Mouse (Mus musculus) Patski (cell line): ENCODE measurements around the gene Irf2. TPM values are rescaled to one million over a fixed set of nuclear protein-coding genes. Genes with fewer than 3 reads are reported as not detected.

Experiments used
- ATAC-seq: fragments of 100-300 bp; one replicate; pipeline ENCODE4 v1.8.0; 2021
- CTCF ChIA-PET: fragments of 350-600 bp; sonication (Branson Sonifier 250); formaldehyde crosslinking; loops from one replicate; lab custom pipeline; 2022; ENCODE audit warnings: inconsistent platforms; lab: Charles Lee
- POLR2A ChIA-PET: fragments of 350-600 bp; sonication (Branson Sonifier 250); formaldehyde crosslinking; loops from one replicate; lab custom pipeline; 2022; ENCODE audit warnings: antibody characterized with exemption, inconsistent platforms; lab: Charles Lee
- DNase-seq: peaks from one replicate; pipeline ENCODE4 v3.0.0-alpha.2; 2011; ENCODE audit warnings: low read depth, low spot score
- H3K27me3 ChIP-seq: fragments of 371-371 bp; one replicate; pipeline ENCODE4 v1.5.1; 2021
- CTCF ChIP-seq: fragments of 100-300 bp; IDR thresholded peaks from one replicate; pipeline ENCODE4 v1.5.1; 2021
- in situ Hi-C: fragments of 300-500 bp; cut with MboI; formaldehyde crosslinking; loops from 3 replicates; pipeline ENCODE4 v1.11.1; 2018; ENCODE audit warnings: low pct_unique_long_range_greater_than_20kb, mixed read lengths
- polyA plus RNA-seq: library from polyadenylated mRNA; unstranded; gene quantifications from one replicate; pipeline ENCODE4 v1.2.3, GENCODE M21; 2021

Irf2 gene
- polyA plus RNA-seq, 1 experiment from 2014 or later: 36.5 TPM

DNA sequence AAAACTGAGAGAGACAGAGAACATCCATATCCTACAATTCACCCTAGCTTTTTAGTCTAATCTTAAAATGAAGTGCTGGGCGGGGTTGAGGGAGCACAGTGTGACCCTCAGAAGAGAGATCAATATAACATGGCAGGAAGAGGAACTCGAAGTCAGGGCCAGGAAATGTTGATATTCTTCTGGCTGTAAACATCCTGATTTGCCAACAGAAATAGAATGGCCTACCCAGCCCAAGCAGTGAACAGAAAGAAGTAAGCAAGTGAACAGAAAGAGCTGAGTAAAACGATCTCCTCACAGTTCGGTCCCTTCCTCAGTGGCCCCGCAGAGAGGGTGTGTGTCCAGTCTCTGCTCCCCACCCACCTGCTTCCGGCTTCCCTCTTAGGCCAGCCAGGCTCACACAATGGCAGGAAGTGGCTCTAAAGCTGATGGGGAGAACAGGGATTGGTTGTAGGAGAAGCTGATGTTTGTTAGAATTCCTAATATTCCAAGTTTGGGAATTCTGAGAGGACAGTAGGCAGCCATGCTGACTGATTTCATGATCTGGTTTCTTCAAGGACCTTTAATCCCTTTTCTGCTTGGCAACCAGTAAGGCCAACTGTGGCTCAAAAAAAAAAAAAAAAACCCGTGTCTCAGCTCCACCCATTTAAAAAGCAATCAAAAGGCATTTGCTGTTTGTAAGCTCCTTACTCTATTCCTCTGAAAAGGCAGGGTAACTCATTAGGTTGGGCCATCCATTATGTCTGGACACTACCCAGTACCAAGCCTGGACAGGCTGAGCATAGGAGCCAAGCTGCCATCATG, 105.6 kb downstream of the Irf2 start:
- no peaks in the 10 kb centered on the region for H3K27me3 ChIP-seq
- in situ Hi-C loops: no loop called here
- TF ChIP-seq CTCF: no peak
- ChIA-PET POLR2A (no interaction called here), CTCF (no interaction called here)
- DNase-seq: no peak
- no peak for ATAC-seq

DNA sequence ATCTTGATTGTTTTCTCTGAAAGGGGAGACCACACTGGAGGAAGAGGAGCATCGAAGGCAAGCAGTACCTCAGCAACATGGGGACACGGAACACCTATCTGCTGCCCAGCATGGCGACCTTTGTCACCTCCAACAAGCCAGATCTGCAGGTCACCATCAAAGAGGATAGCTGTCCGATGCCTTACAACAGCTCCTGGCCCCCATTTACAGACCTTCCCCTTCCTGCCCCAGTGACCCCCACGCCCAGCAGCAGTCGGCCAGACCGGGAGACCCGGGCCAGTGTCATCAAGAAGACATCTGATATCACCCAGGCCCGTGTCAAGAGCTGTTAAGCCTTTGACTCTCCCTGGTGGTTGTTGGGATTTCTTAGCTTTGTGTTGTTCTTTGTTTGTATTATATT, 106.4 kb downstream of the Irf2 start:
- DNase-seq (no peak), ATAC-seq (no peak)
- no peaks in the 10 kb centered on the region for H3K27me3 ChIP-seq
- TF ChIP-seq CTCF: no peak
- in situ Hi-C loops: no loop called here
- ChIA-PET CTCF (interaction anchor here (1.2 kb wide), 1 partner anchor 109 kb away, joined by 3 read pairs; no protein-coding TSS in a partner anchor), POLR2A (no interaction called here)

DNA sequence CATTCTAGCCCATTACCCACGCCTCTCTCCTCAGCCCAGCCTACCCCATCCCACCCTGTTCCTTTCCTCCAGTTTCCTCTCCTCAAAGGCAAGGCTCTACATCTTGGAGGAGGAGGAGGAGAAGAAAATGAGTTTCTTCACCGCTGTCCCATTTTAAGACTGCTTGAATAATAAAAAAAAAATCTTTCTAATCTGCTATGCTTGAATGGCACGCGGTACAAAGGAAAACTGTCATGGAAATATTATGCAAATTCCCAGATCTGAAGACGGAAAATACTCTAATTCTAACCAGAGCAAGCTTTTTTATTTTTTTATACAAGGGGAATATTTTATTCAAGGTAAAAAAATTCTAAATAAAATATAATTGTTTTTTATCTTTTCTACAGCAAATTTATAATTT, 107.4 kb downstream of the Irf2 start:
- ATAC-seq: no peak
- POLR2A ChIA-PET: no interaction called here
- in situ Hi-C loops: no loop called here
- no peak for TF ChIP-seq CTCF
- no peak for DNase-seq
- CTCF ChIA-PET: interaction anchor here (1.2 kb wide), 1 partner anchor 110 kb away, joined by 3 read pairs; no protein-coding TSS in a partner anchor
- no peaks in the 10 kb centered on the region for H3K27me3 ChIP-seq

DNA sequence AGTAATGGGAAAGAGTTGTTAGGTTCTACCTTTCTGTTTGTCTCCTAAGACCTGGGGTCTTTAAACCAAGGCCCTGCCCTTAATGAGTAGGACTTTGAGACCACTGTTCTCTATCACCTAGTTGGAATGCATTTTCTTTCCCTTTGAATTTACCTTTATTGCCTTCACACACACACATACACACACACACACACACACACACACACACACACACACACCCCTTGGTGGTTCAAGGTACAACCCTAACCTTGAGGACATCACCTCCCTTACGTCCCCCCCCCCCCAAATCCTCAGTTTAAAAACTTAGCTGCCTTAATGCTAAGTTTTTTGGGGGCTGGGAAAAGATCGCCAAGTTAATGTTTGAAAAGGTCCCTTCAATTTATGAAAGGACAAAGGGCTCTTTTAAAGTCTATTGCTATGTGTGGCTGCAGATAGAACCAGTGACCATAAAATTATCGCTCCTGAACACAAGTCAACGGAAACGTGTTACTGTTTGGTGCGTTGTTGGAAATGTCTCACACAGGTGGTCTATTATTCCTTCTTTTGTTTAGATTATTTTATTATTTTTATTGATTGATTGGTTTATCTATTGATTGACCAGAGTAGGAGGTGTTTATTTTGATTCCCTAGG, 108.6 kb downstream of the Irf2 start:
- ChIA-PET POLR2A (no interaction called here), CTCF (no interaction called here)
- TF ChIP-seq CTCF: no peak
- in situ Hi-C loops: no loop called here
- H3K27me3 ChIP-seq: no peaks in the 10 kb centered on the region
- ATAC-seq (no peak), DNase-seq (no peak)

DNA sequence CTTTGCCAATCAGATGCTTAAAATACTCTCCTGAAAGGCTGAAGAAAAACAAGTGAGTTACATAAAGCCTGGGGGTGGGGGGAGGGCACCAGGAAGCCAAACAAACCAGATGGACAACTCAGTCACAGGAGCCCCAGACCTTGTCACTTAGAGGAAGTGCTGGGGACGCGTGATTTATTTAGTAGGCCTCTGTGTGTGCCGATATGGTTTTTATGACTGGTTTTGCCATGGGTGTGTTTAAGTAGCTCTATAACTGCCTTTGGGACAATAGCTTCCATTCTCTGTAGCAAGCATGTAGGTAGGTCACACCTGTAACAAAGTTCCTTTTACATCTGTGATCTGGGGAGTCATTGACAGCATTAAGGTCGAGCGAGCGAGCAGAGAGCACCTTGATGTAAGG, 109.4 kb downstream of the Irf2 start:
- ChIA-PET CTCF (no interaction called here), POLR2A (no interaction called here)
- ATAC-seq (no peak), DNase-seq (no peak)
- TF ChIP-seq CTCF: no peak
- in situ Hi-C loops: no loop called here
- H3K27me3 ChIP-seq: no peaks in the 10 kb centered on the region

DNA sequence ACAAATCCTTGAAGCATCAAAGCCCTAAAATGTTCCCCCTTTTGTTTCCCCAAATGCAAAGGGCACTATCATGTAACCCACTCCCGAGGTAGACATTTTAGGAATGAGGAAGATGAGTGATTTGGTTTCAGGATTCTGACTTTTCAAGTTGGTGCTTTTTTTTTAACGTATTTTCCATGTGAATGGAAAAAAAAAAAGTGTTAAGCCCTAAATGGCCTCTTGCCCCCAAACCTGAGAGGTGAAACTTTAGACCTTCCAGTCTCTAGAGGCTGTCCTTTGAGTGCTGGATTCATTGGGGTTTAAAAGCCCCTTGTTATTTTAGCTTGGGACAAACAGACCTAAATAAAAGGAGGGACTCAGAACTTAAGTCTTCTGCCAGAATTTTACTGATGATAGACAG, 109.9 kb downstream of the Irf2 start:
- TF ChIP-seq CTCF: no peak
- in situ Hi-C loops: no loop called here
- ATAC-seq (no peak), DNase-seq (no peak)
- POLR2A ChIA-PET: no interaction called here
- CTCF ChIA-PET: interaction anchor here (1.3 kb wide), 1 partner anchor 35 kb away, joined by 3 read pairs; no protein-coding TSS in a partner anchor
- no peaks in the 10 kb centered on the region for H3K27me3 ChIP-seq

DNA sequence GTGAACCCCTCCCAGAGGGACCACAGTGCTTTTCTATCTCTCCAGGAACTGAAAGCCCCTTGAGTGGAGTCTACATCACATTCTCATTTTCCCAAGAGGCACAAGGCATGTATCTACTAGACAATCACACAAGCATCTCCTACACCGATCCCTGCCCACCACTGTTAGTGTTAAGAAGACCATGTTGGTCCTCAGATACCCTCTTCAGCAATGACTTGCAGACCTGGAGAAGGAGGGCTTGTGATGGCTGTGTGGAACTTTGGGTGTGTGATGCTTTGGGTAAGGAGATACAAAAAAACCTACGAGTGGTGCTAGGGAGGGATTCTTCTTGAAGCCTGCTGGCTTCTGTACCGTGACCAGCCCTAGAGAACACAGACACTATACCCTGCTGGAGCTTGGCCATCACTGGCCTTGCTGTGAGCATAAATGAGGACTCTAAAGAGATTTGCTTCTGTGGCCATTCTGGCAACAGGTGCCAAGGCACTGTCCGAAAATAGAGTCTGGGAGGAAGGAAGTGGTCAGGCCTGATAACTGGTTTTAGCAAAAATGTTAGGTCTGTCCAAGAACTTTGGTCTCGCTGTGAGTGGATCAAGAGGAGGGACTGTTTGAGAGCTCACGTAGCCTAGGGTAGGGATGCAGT, 110.8 kb downstream of the Irf2 start:
- ATAC-seq (no peak), DNase-seq (no peak)
- no peaks in the 10 kb centered on the region for H3K27me3 ChIP-seq
- CTCF ChIA-PET: interaction anchor here (0.6 to 1.3 kb wide), 2 partner anchors 13 to 36 kb away, joined by 3 read pairs; no protein-coding TSS in a partner anchor
- POLR2A ChIA-PET: no interaction called here
- no peak for TF ChIP-seq CTCF
- in situ Hi-C loops: no loop called here

DNA sequence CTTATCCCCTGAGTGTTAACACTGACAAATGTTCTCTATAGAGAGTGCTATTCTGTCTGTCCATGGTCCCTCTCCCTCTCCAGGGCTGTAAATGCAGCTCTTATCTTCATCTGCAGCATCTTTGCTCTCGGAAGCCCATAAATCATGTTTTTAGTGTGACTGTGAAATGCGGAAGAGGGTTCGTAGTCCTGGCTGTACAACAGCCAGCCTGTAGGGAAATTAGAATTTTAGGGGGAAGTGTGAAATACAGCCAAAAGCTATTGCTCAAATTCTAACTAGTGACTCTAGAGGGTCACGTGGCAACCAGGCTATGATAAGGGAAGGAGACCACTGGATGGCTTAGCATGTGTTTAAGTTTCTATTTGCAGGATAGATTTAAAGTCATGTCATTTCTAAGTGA, 112.0 kb downstream of the Irf2 start:
- DNase-seq: no peak
- no peak for ATAC-seq
- H3K27me3 ChIP-seq: no peaks in the 10 kb centered on the region
- in situ Hi-C loops: no loop called here
- POLR2A ChIA-PET: no interaction called here
- CTCF ChIA-PET: no interaction called here
- TF ChIP-seq CTCF: no peak

DNA sequence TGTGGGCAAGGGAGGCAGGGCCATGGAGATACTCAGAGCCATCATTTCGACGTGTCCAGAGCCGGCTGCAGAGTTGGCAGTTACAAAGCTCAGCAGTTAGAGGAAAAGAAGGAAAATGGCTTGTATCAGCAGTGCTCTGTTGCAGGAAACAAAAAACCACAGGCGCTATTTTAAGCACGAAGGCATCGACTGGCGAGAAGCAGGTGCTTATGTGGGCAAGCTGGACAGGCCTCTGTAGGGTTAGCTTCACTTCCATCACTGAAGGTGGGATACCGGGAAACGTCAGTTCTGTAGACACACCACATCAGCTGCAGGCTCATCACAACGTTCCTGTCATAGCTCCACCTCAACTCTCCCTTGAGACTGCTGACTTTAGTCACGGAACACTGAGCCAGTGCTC, 112.8 kb downstream of the Irf2 start:
- POLR2A ChIA-PET: no interaction called here
- DNase-seq: no peak
- H3K27me3 ChIP-seq: no peaks in the 10 kb centered on the region
- ATAC-seq: no peak
- in situ Hi-C loops: no loop called here
- CTCF ChIA-PET: no interaction called here
- TF ChIP-seq CTCF: no peak

DNA sequence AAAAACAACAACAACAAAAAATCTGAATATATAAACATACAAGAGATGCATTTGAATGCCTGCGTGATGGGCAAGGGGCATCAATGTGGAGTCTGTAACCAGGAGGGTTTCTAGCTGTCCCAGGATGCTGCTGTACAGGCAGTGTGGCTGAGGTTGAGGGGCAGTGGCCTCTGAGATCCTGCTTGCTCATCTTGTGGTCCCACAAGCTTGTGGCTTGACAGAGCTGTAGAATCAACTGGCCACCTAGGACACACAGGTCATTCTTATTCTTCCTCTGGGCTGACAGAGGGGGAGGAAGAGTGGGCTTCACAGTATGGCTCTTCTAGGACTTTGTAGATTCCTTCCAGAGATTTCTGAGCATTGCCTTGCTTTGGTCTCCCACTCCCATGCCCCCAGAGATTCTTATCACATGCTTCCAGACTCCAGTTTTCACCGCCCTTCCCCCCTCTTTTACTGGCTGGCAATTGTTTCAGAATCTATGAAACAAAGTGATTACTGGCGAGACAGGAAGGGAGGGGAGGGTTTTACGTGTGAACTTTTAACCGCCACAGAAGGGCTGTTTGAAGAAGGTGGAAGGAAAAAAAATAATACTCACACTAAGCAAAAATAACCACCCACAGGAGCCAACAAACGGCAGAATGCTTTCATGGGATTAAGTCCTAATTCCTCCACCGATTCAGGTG, 119.8 kb downstream of the Irf2 start:
- in situ Hi-C loops: no loop called here
- no peaks in the 10 kb centered on the region for H3K27me3 ChIP-seq
- DNase-seq: no peak
- TF ChIP-seq CTCF: no peak
- ChIA-PET CTCF (no interaction called here), POLR2A (no interaction called here)
- ATAC-seq: no peak
